22 mouse cellular contexts compared by ENCODE assay signal in the genomic region with DNA sequence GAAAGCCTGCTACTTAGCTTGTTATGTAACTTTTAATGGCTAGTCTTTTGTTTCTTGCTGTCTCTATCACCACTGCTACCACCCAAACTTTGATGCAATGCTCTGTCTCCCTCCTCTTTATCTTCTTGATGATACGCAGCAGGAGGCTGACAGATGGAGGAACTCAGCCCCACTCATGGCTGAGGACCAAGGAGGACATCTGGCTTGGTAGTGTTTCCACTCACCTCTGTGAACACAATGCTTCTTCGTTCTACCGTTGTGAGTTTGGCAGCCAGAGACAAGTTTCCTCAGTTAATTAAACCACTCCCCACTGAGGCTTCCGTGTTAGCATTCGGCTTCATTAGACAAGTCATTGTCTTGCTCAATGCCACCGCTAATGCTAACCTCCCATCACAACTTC.
DNase-seq lines count a peak whose midpoint lies in the region; ATAC-seq and TF ChIP-seq lines count a peak whose summit lies in the region.
"Had no signal": no experiment of that assay in that cellular context is flagged by ENCODE, and none has a peak within 500 bp of the region (broad histone marks: within the 10 kb centered on the region; RNA-seq: fewer than 3 reads in every experiment).

No protein-coding gene starts in this region.

- no peak for TF ChIP-seq EP300 in lung, postnatal 0 days (IDR thresholded peaks at IDR 0.05)

- H3K4me2 ChIP-seq in hindbrain, postnatal 0 days (ENCODE audit: low read depth, low read length), result no peak overlapping the region
- no peak overlapping the region for H3K4me2 ChIP-seq in hindbrain, embryonic 11.5 days (replicated peaks; ENCODE audit: low read depth, low read length)
- no peak overlapping the region for H3K4me2 ChIP-seq in lung, postnatal 0 days (replicated peaks; ENCODE audit: low read depth, low read length)
- H3K4me2 ChIP-seq: forebrain, embryonic 13.5 days; intestine, embryonic 15.5 days; limb, embryonic 12.5 days; liver, embryonic 13.5 days had no signal

- no peaks in the 10 kb centered on the region for H3K9me3 ChIP-seq in hindbrain, postnatal 0 days (ENCODE audit: low read length)
- no peaks in the 10 kb centered on the region for H3K9me3 ChIP-seq in hindbrain, embryonic 11.5 days (ENCODE audit: control insufficient read depth, low read length)
- H3K9me3 ChIP-seq in lung, postnatal 0 days (ENCODE audit: low read length), result no peaks in the 10 kb centered on the region
- H3K9me3 ChIP-seq: embryonic facial prominence, embryonic 10.5 days; forebrain, embryonic 13.5 days; intestine, embryonic 15.5 days; limb, embryonic 12.5 days; liver, embryonic 13.5 days had no signal

- no peak overlapping the region for H3K9ac ChIP-seq in hindbrain, postnatal 0 days (replicated peaks; ENCODE audit: low read length)
- no peak overlapping the region for H3K9ac ChIP-seq in hindbrain, embryonic 11.5 days (ENCODE audit: low read depth, low read length)
- H3K9ac ChIP-seq in lung, postnatal 0 days (replicated peaks; ENCODE audit: low read depth), result no peak overlapping the region
- H3K9ac ChIP-seq: forebrain, embryonic 13.5 days; intestine, embryonic 15.5 days; limb, embryonic 12.5 days; liver, embryonic 13.5 days had no signal

- peaks cover 7% of the 10 kb centered on the region; the same call in 1 of the 2 replicates for H3K4me1 ChIP-seq in hindbrain, postnatal 0 days (ENCODE audit: insufficient read depth, low read length)
- H3K4me1 ChIP-seq in hindbrain, embryonic 11.5 days (replicated peaks; ENCODE audit: control insufficient read depth, insufficient read depth, low read length), result no peaks in the 10 kb centered on the region
- peaks cover 4% of the 10 kb centered on the region; the same call in 1 of the 2 replicates for H3K4me1 ChIP-seq in lung, postnatal 0 days (ENCODE audit: insufficient read depth, low read depth, low read length)
- H3K4me1 ChIP-seq: liver, embryonic 13.5 days had no signal

- TF ChIP-seq CTCF in hindbrain, postnatal 0 days (IDR thresholded peaks at IDR 0.05; ENCODE audit: low read depth), result no peak
- no peak for TF ChIP-seq CTCF in lung, postnatal 0 days (IDR thresholded peaks at IDR 0.05)

- H3K4me3 ChIP-seq in hindbrain, postnatal 0 days (ENCODE audit: low read length), result no peak overlapping the region
- H3K4me3 ChIP-seq in hindbrain, embryonic 11.5 days (ENCODE audit: low read depth, low read length), result no peak overlapping the region
- no peak overlapping the region for H3K4me3 ChIP-seq in lung, postnatal 0 days (ENCODE audit: low read depth, low read length)
- H3K4me3 ChIP-seq: embryonic facial prominence, embryonic 10.5 days; forebrain, embryonic 13.5 days; intestine, embryonic 15.5 days; limb, embryonic 12.5 days; liver, embryonic 13.5 days had no signal

- no peaks in the 10 kb centered on the region for H3K36me3 ChIP-seq in hindbrain, postnatal 0 days (ENCODE audit: insufficient read depth, low read length)
- no peaks in the 10 kb centered on the region for H3K36me3 ChIP-seq in hindbrain, embryonic 11.5 days (ENCODE audit: control insufficient read depth, insufficient read depth, low read length)
- no peaks in the 10 kb centered on the region for H3K36me3 ChIP-seq in lung, postnatal 0 days (ENCODE audit: insufficient read depth, low read length)
- H3K36me3 ChIP-seq: embryonic facial prominence, embryonic 10.5 days; intestine, embryonic 15.5 days; limb, embryonic 12.5 days; liver, embryonic 13.5 days had no signal

- H3K27ac ChIP-seq in hindbrain, postnatal 0 days, result no peak overlapping the region
- H3K27ac ChIP-seq in hindbrain, embryonic 11.5 days (ENCODE audit: low read depth, low read length), result no peak overlapping the region
- no peak overlapping the region for H3K27ac ChIP-seq in lung, postnatal 0 days (ENCODE audit: low read length)
- H3K27ac ChIP-seq: embryonic facial prominence, embryonic 10.5 days; forebrain, embryonic 13.5 days; intestine, embryonic 15.5 days; limb, embryonic 12.5 days; liver, embryonic 13.5 days had no signal

- peak; percentile 68 to 83 for DNase-seq in cerebellum, postnatal 10 days
- DNase-seq in hindbrain, postnatal 0 days (ENCODE audit: low spot score), result peak; percentile 77
- no peak for DNase-seq in hindbrain, embryonic 11.5 days (ENCODE audit: low spot score)
- peak; percentile 42 for DNase-seq in lung, postnatal 0 days (ENCODE audit: low spot score)
- DNase-seq in lung, postnatal 25 days (ENCODE audit: low spot score), result no peak
- no peak for DNase-seq in embryo, embryonic 9.5 days (ENCODE audit: extremely low spot score)
- no peak for DNase-seq in spleen, postnatal 36 days (ENCODE audit: low spot score in 2 of 2)
- DNase-seq: adrenal gland, postnatal 10 days; cerebellum, adult 18-20 months; gastrocnemius, postnatal 14 days; heart, adult 18-20 months; heart, postnatal 36 days; kidney, adult 9 months; kidney, postnatal 36 days; liver, embryonic 13.5 days; right cerebral cortex, postnatal 4 days had no signal

- H3K27me3 ChIP-seq in hindbrain, postnatal 0 days (ENCODE audit: insufficient read depth, low read length), result no peaks in the 10 kb centered on the region
- no peaks in the 10 kb centered on the region for H3K27me3 ChIP-seq in hindbrain, embryonic 11.5 days (ENCODE audit: control insufficient read depth, insufficient read depth, low read length)
- H3K27me3 ChIP-seq in lung, postnatal 0 days (replicated peaks; ENCODE audit: insufficient read depth, low read length), result no peaks in the 10 kb centered on the region
- H3K27me3 ChIP-seq: forebrain, embryonic 13.5 days; intestine, embryonic 15.5 days; limb, embryonic 12.5 days; liver, embryonic 13.5 days had no signal

- 24% methylated on average over 6 of the region's 6 CpGs for WGBS in hindbrain, postnatal 0 days
- 53% methylated on average over 6 of the region's 6 CpGs for WGBS in hindbrain, embryonic 11.5 days
- WGBS in lung, postnatal 0 days, result 46% methylated on average over 6 of the region's 6 CpGs

- no peak for ATAC-seq in cerebellum, adult (ENCODE audit: insufficient number of reproducible peaks, low FRiP score, low TSS enrichment)
- peak; percentile 82 for ATAC-seq in hindbrain, postnatal 0 days
- ATAC-seq in hindbrain, embryonic 11.5 days (ENCODE audit: low FRiP score), result no peak
- no peak for ATAC-seq in lung, postnatal 0 days
- ATAC-seq: activated CD4-positive, CD25-positive, alpha-beta regulatory T cell, adult 4 months; forebrain, embryonic 13.5 days; intestine, embryonic 15.5 days had no signal

Comparison
In these comparisons a context has a peak if more than half of its experiments do, and no peak if none do; other contexts are left out.
1. DNase-seq: peak in cerebellum, postnatal 10 days (2 of 2), hindbrain, postnatal 0 days (single experiment) and lung, postnatal 0 days (single experiment); none in hindbrain, embryonic 11.5 days (single experiment), lung, postnatal 25 days (single experiment), embryo, embryonic 9.5 days (single experiment) and spleen, postnatal 36 days (0 of 2).